Mouse (Mus musculus) embryonic fibroblast, embryonic 13.5 days (primary cell): ENCODE measurements around the gene Etl4.

Experiments
- CTCF ChIP-seq: IDR thresholded peaks from 2 replicates; pipeline ENCODE4 v1.5.1; 2011; ENCODE audit warnings: mild to moderate bottlenecking, control low read depth, low read length, moderate library complexity, borderline replicate concordance; ENCODE audit not compliant: insufficient read depth
- POLR2A ChIP-seq: IDR thresholded peaks from 2 replicates; pipeline ENCODE4 v1.6.1; 2011; ENCODE audit warnings: low read depth, mild to moderate bottlenecking, control low read depth, low read length, moderate library complexity

GRCm38 (mm10) chr2:20339016-20339734, 429.6 kb downstream of the Etl4 start:
- TF ChIP-seq POLR2A (no peak), CTCF (no peak)
